Mouse (Mus musculus): ENCODE data around the gene Iltifb.
"Not testable (repeated sequence)": the region's sequence is repeated elsewhere in the genome, so short reads cannot be mapped to it uniquely, and the experiment has no call there.

Iltifb gene

GRCm38 (mm10) chr10:118294938-118295337 is at the start of gene Iltifb:
TSS of gene Iltifb (minus strand) at chr10:118295038.
- ChIA-PET POLR2A (no interaction called here), CTCF (no interaction called here)

DNA sequence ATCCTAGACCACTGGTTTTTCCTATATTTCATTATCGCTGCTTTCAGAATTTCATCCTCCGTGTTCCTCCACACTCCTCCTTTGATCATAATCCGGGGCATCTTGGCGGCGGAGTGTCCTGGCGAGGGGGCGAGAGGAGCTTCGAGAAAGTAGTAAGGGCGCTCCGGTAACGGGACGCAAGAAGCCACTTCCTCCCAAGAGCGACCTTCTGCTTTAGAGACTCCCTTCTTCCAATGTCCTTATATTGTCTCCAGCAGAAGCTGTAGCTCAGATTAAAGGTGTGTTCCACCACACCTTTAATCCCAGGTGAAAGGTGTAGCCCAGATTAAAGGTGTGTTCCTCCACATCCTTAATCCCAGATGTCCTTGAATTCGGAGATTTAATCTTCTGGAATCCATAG is 48.3 kb upstream of the Iltifb start, which contains the start of gene Gm9046:
Gm9046 (minus strand) TSS at position 101 of the 400 bp plus-strand sequence.
- CTCF ChIA-PET, POLR2A ChIA-PET: not testable (repeated sequence)

- POLR2A ChIA-PET, CTCF ChIA-PET: not testable (repeated sequence)
Observed at GRCm38 (mm10) chr10:118337731-118338130, 42.9 kb upstream of the Iltifb start, which contains the start of gene Gm9045. TSS of gene Gm9045 (minus strand) at chr10:118337831.

DNA sequence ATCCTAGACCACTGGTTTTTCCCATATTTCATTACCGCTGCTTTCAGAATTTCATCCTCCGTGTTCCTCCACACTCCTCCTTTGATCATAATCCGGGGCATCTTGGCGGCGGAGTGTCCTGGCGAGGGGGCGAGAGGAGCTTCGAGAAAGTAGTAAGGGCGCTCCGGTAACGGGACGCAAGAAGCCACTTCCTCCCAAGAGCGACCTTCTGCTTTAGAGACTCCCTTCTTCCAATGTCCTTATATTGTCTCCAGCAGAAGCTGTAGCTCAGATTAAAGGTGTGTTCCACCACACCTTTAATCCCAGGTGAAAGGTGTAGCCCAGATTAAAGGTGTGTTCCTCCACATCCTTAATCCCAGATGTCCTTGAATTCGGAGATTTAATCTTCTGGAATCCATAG is 37.5 kb upstream of the Iltifb start, which contains the start of gene Gm9044:
Gm9044 (minus strand) TSS at position 101 of the 400 bp plus-strand sequence.
- POLR2A ChIA-PET, CTCF ChIA-PET: not testable (repeated sequence)

DNA sequence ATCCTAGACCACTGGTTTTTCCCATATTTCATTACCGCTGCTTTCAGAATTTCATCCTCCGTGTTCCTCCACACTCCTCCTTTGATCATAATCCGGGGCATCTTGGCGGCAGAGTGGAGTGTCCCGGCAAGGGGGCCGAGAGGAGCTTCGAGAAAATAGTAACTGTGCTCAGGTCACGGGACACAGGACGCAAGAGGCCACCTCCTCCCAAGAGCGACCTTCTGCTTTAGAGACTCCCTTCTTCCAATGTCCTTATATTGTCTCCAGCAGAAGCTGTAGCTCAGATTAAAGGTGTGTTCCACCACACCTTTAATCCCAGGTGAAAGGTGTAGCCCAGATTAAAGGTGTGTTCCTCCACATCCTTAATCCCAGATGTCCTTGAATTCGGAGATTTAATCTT is 32.0 kb upstream of the Iltifb start, which contains the start of gene Gm9040:
Gm9040 (minus strand) TSS at position 101 of the 400 bp plus-strand sequence.
- CTCF ChIA-PET, POLR2A ChIA-PET: not testable (repeated sequence)

- ChIA-PET CTCF (no interaction called here), POLR2A (no interaction called here)
Observed at GRCm38 (mm10) chr10:118319024-118319423, 24.2 kb upstream of the Iltifb start.

DNA sequence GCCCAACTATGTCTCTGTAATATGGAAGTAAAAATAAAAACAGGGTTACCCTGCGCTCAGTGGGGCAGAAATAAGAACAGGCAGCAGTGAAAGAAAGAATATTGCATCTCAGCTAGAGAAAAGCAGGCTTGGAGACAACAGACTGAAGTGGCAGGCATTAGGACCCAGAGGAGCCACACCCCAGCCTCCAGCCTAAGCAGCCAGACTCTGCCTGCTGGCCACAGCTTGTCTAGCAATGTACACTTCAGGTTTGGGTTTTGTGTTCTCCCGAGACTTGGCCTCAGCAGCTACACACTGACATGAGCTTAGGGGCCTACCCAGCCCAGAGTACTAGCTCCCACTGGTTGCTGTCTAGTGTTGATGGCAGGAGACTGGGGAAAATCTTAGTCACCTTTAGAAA is 7.3 kb upstream of the Iltifb start:
- CTCF ChIA-PET, result not testable (repeated sequence)
- POLR2A ChIA-PET, result interaction anchor here in 1 of 4 experiments (0.9 kb wide), 1 partner anchor 107 kb away, joined by 3 read pairs; no protein-coding TSS in a partner anchor

DNA sequence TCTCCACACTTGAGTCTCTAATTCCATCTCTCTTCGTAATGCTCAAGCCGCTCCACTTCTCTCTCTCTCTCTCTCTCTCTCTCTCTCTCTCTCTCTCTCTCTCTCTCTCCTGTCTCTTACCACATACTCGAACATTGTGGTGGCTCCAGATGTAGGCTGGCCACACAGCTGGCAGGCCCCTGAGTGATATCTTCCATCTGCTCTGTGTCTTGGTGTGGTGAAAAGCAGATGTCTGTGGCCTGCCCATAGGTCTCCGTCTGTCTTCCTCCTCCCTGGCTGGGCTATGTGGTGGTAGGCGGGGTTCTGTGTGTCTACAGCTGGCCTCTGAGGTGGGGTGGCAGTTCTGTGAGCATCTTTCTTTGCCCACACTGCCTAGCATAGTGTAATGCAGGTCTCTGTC is 11.8 kb downstream of the Iltifb start:
- CTCF ChIA-PET, result not testable (repeated sequence)
- POLR2A ChIA-PET, result interaction anchor here in 1 of 4 experiments (0.6 kb wide), 1 partner anchor 315 kb away, joined by 8 read pairs; no protein-coding TSS in a partner anchor

GRCm38 (mm10) chr10:118282565-118282964 is 12.3 kb downstream of the Iltifb start:
- CTCF ChIA-PET, POLR2A ChIA-PET: not testable (repeated sequence)

GRCm38 (mm10) chr10:118278069-118278468 is 16.8 kb downstream of the Iltifb start:
- POLR2A ChIA-PET, CTCF ChIA-PET: not testable (repeated sequence)

DNA sequence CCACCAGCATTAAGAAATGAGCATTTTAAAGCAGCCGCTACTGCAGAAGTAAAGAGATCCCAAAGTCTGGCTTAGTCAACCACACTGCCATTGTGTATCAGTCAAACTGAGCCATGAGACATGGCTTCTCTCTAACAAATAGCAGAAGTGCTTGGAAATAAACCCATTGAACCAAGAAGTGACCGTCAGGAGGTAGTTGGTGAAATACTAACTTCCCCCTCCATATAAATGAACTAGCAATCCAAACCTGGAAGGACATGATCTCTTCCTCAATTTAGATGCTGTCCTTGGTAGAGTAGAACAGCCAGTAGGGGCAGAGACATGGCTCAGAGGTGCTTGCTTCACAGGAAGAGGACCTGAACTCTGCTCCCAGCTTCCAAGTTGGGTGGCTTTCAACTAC is 23.4 kb downstream of the Iltifb start:
- POLR2A ChIA-PET, CTCF ChIA-PET: not testable (repeated sequence)

DNA sequence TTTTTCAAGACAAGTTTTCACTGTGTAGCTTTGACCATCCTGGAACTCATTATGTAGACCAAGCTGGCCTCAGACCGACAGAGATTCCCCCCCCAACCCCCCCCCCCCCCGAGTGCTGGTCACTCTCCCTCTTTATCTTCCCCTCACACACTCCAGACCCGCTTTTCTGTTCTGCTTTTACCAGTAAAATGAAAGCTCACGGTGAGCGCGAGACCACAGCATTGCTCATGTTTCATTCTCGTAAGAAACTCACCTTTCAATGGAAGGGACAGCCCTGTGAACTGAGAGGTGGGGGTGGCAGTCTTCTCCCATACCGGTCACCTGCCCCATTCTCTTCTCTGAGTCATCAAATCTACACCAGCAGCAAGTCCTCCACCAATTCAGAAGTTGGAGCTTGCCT is 26.0 kb downstream of the Iltifb start:
- POLR2A ChIA-PET, CTCF ChIA-PET: not testable (repeated sequence)

GRCm38 (mm10) chr10:118258388-118258787 is 36.5 kb downstream of the Iltifb start, which contains the start of gene Gm32802:
TSS of gene Gm32802 (plus strand) at chr10:118258688.
- POLR2A ChIA-PET, CTCF ChIA-PET: not testable (repeated sequence)

- POLR2A ChIA-PET, result no interaction called here
- CTCF ChIA-PET, result interaction anchor here in 1 of 4 experiments (1.0 kb wide), 1 partner anchor 119 kb away, joined by 3 read pairs; no protein-coding TSS in a partner anchor
Observed at GRCm38 (mm10) chr10:118250852-118251295, 44.0 kb downstream of the Iltifb start.

- POLR2A ChIA-PET, CTCF ChIA-PET: not testable (repeated sequence)
Observed at GRCm38 (mm10) chr10:118249006-118249595, 45.7 kb downstream of the Iltifb start.

DNA sequence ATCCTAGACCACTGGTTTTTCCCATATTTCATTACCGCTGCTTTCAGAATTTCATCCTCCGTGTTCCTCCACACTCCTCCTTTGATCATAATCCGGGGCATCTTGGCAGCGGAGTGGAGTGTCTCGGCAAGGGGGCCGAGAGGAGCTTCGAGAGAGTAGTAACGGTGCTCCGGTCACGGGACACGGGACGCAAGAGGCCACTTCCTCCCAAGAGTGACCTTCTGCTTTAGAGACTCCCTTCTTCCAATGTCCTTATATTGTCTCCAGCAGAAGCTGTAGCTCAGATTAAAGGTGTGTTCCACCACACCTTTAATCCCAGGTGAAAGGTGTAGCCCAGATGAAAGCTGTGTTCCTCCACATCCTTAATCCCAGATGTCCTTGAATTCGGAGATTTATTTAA is 54.2 kb downstream of the Iltifb start, which contains the start of gene Gm32717:
Gm32717 (minus strand) TSS at position 101 of the 400 bp plus-strand sequence.
- CTCF ChIA-PET, POLR2A ChIA-PET: not testable (repeated sequence)

Data from embryonic stem cell, embryonic (primary cell).